Mouse (Mus musculus): Measurements from ENCODE around the gene Arl16.

DNA sequence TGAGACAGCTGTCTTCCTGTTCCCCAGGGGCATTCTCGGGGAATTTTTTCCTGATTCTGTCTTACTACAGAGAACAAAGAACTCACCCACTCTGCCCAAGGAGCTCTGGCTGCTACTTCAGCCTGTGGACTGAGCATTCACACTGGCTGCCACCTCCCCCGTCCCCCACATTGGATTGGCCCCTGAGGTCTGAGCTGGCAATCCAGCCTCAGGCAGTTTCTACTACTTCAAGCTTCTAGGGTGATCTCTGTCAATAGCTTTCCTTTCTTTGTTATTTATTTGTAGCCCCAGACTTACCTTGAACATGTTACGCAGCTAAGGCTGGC is 25.4 kb upstream of the Arl16 start:
- TF ChIP-seq POLR2A (IDR thresholded peaks at IDR 0.05; ENCODE audit: insufficient read depth, low read depth, low read length) = no peak
- TF ChIP-seq EP300 (IDR thresholded peaks at IDR 0.05; ENCODE audit: insufficient read depth, low read depth, low read length) = no peak
- no peak for TF ChIP-seq CTCF (IDR thresholded peaks at IDR 0.05)
